Mouse (Mus musculus) heart, adult 9 months (tissue): ENCODE results near the gene Asah2.
"Not testable (repeated sequence)": the region's sequence is repeated elsewhere in the genome, so short reads cannot be mapped to it uniquely, and the experiment has no call there.

Source experiments
- DNase-seq, 2 experiments: peaks; one replicate each; pipeline ENCODE4 v3.0.0; 2022; ENCODE audit warnings: low spot score in 2 of 2

Asah2 gene

GRCm38 (mm10) chr19:32102294-32102975 is 5.6 kb downstream of the Asah2 start:
- DNase-seq: no peak

GRCm38 (mm10) chr19:32098582-32098981 is 9.4 kb downstream of the Asah2 start:
- no peak for DNase-seq

GRCm38 (mm10) chr19:32092358-32092757 is 15.7 kb downstream of the Asah2 start:
- DNase-seq: no peak

GRCm38 (mm10) chr19:32090804-32091203 is 17.2 kb downstream of the Asah2 start:
- no peak for DNase-seq

GRCm38 (mm10) chr19:32088570-32088969 is 19.4 kb downstream of the Asah2 start:
- no peak for DNase-seq

- DNase-seq: no peak
Observed at GRCm38 (mm10) chr19:32087736-32088470, 20.1 kb downstream of the Asah2 start.

GRCm38 (mm10) chr19:32084813-32085212 is 23.2 kb downstream of the Asah2 start:
- not testable (repeated sequence) for DNase-seq

GRCm38 (mm10) chr19:32070340-32070739 is 37.7 kb downstream of the Asah2 start:
- DNase-seq: no peak

- DNase-seq: no peak
Observed at GRCm38 (mm10) chr19:32069598-32069997, 38.4 kb downstream of the Asah2 start.

- no peak for DNase-seq
Observed at GRCm38 (mm10) chr19:32067669-32068068, 40.3 kb downstream of the Asah2 start.

- DNase-seq: no peak
Observed at GRCm38 (mm10) chr19:32061294-32061693, 46.7 kb downstream of the Asah2 start.

GRCm38 (mm10) chr19:32056252-32056651 is 51.8 kb downstream of the Asah2 start:
- DNase-seq: no peak

GRCm38 (mm10) chr19:32055725-32056124 is 52.3 kb downstream of the Asah2 start:
- DNase-seq: peak; percentile 23 to 55

- no peak for DNase-seq
Observed at GRCm38 (mm10) chr19:32051251-32051650, 56.8 kb downstream of the Asah2 start.

GRCm38 (mm10) chr19:32032881-32033280 is 75.1 kb downstream of the Asah2 start:
- no peak for DNase-seq

- DNase-seq: peak; percentile 9 to 40
Observed at GRCm38 (mm10) chr19:32030430-32030829, 77.6 kb downstream of the Asah2 start.

- DNase-seq: no peak
Observed at GRCm38 (mm10) chr19:32025443-32025842, 82.6 kb downstream of the Asah2 start.

GRCm38 (mm10) chr19:32019722-32020121 is 88.3 kb downstream of the Asah2 start:
- no peak for DNase-seq

- DNase-seq: no peak
Observed at GRCm38 (mm10) chr19:32018585-32018984, 89.4 kb downstream of the Asah2 start.

GRCm38 (mm10) chr19:32018053-32018452 is 90.0 kb downstream of the Asah2 start:
- DNase-seq: no peak

GRCm38 (mm10) chr19:32002623-32003022 is 105.4 kb downstream of the Asah2 start:
- no peak for DNase-seq

GRCm38 (mm10) chr19:31996916-31997315 is 111.1 kb downstream of the Asah2 start:
- DNase-seq: no peak

GRCm38 (mm10) chr19:31991057-31991456 is 117.0 kb downstream of the Asah2 start:
- no peak for DNase-seq
